27 mouse cellular contexts compared by ENCODE assay signal in genomic region chr1:132637346-132637745, GRCm38 (mm10).
DNase-seq lines count a peak whose midpoint lies in the region; ATAC-seq and TF ChIP-seq lines count a peak whose summit lies in the region.
"Had no signal": no experiment of that assay in that cellular context is flagged by ENCODE, and none has a peak within 500 bp of the region (broad histone marks: within the 10 kb centered on the region; RNA-seq: fewer than 3 reads in every experiment).

No protein-coding gene starts in this region.

- ATAC-seq in forebrain, embryonic 15.5 days (replicated peaks), result no peak
- ATAC-seq in liver, postnatal 0 days, result no peak
- ATAC-seq: hindbrain, embryonic 16.5 days; Patski had no signal

- H3K9ac ChIP-seq in forebrain, embryonic 15.5 days (replicated peaks), result no peak overlapping the region
- no peak overlapping the region for H3K9ac ChIP-seq in liver, postnatal 0 days (replicated peaks)
- H3K9ac ChIP-seq: embryonic facial prominence, embryonic 13.5 days; limb, embryonic 12.5 days; liver, embryonic 15.5 days; lung, embryonic 15.5 days had no signal

- DNase-seq in cerebellum, postnatal 25 days, result peak; percentile 61
- DNase-seq in cerebellum, postnatal 36 days, result no peak
- no peak for DNase-seq in left cerebral cortex, adult 2 months (ENCODE audit: extremely low spot score in 1 of 2, low spot score in 2 of 2)
- no peak for DNase-seq in left cerebral cortex, postnatal 36 days (ENCODE audit: low spot score in 2 of 2)
- DNase-seq in brain, embryonic 14.5 days (ENCODE audit: low read depth), result peak; percentile 50
- DNase-seq in lung, postnatal 25 days (ENCODE audit: low spot score), result no peak
- no peak for DNase-seq in liver, postnatal 0 days
- DNase-seq: adrenal gland, postnatal 10 days; gastrocnemius, postnatal 25 days; heart, adult 18-20 months; heart, postnatal 36 days; kidney, adult 18-20 months; lung, postnatal 36 days; midbrain, embryonic 14.5 days; right cerebral cortex, adult 18-20 months; spleen, adult 18-20 months; thymus, postnatal 14 days had no signal

- no peak for TF ChIP-seq POLR2A in brain, embryonic 14.5 days (IDR thresholded peaks at IDR 0.05; ENCODE audit: borderline replicate concordance, extremely low read depth, insufficient read depth, insufficient read length, poor library complexity, severe bottlenecking)

- peaks cover 50% of the 10 kb centered on the region for H3K4me1 ChIP-seq in forebrain, embryonic 15.5 days
- no peaks in the 10 kb centered on the region for H3K4me1 ChIP-seq in liver, postnatal 0 days (ENCODE audit: insufficient read depth)
- H3K4me1 ChIP-seq: limb, embryonic 12.5 days; liver, embryonic 15.5 days; lung, embryonic 15.5 days; megakaryocyte, embryonic 14.5 days had no signal

- WGBS in forebrain, embryonic 15.5 days, result 69% methylated on average over 7 of the region's 7 CpGs
- WGBS in liver, postnatal 0 days (ENCODE audit: insufficient replicate concordance), result 75% methylated on average over 7 of the region's 7 CpGs

- H3K27me3 ChIP-seq in forebrain, embryonic 15.5 days, result no peaks in the 10 kb centered on the region
- no peaks in the 10 kb centered on the region for H3K27me3 ChIP-seq in liver, postnatal 0 days (ENCODE audit: insufficient read depth, low read length)
- H3K27me3 ChIP-seq: embryonic facial prominence, embryonic 13.5 days; liver, embryonic 15.5 days; lung, embryonic 15.5 days had no signal

- no peaks in the 10 kb centered on the region for H3K9me3 ChIP-seq in forebrain, embryonic 15.5 days
- no peaks in the 10 kb centered on the region for H3K9me3 ChIP-seq in liver, postnatal 0 days (ENCODE audit: low read length)
- H3K9me3 ChIP-seq: embryonic facial prominence, embryonic 13.5 days; limb, embryonic 12.5 days; liver, embryonic 15.5 days; lung, embryonic 15.5 days; megakaryocyte, embryonic 14.5 days had no signal

- peaks cover 17% of the 10 kb centered on the region for H3K36me3 ChIP-seq in forebrain, embryonic 15.5 days
- no peaks in the 10 kb centered on the region for H3K36me3 ChIP-seq in liver, postnatal 0 days (replicated peaks; ENCODE audit: insufficient read depth, low read length)
- H3K36me3 ChIP-seq: embryonic facial prominence, embryonic 13.5 days; limb, embryonic 12.5 days; liver, embryonic 15.5 days; lung, embryonic 15.5 days had no signal

- no peak overlapping the region for H3K4me2 ChIP-seq in forebrain, embryonic 15.5 days (replicated peaks)
- no peak overlapping the region for H3K4me2 ChIP-seq in liver, postnatal 0 days (ENCODE audit: low read depth, low read length)
- H3K4me2 ChIP-seq: embryonic facial prominence, embryonic 13.5 days; heart, embryonic 11.5 days; limb, embryonic 12.5 days; liver, embryonic 15.5 days; lung, embryonic 15.5 days had no signal

- no peak for TF ChIP-seq CTCF in left cerebral cortex, adult 2 months (IDR thresholded peaks at IDR 0.05)
- no peak for TF ChIP-seq CTCF in brain, embryonic 14.5 days (IDR thresholded peaks at IDR 0.05; ENCODE audit: borderline replicate concordance, extremely low read depth, insufficient read depth, insufficient read length)
- no peak for TF ChIP-seq CTCF in liver, postnatal 0 days (IDR thresholded peaks at IDR 0.05; ENCODE audit: low read depth)

- TF ChIP-seq EP300 in liver, postnatal 0 days (IDR thresholded peaks at IDR 0.05; ENCODE audit: low read depth), result no peak

- intact Hi-C loops in left cerebral cortex, adult 2 months (cut with DNase I), result no loop called here
- intact Hi-C loops in left cerebral cortex, postnatal 36 days (cut with DNase I), result no loop called here

- no peak overlapping the region for H3K4me3 ChIP-seq in left cerebral cortex, adult 2 months
- no peak overlapping the region for H3K4me3 ChIP-seq in forebrain, embryonic 15.5 days
- H3K4me3 ChIP-seq in liver, postnatal 0 days (ENCODE audit: low read depth, low read length), result no peak overlapping the region
- H3K4me3 ChIP-seq: embryonic facial prominence, embryonic 13.5 days; layer of hippocampus, adult 2 months; limb, embryonic 12.5 days; liver, embryonic 15.5 days; lung, embryonic 15.5 days; megakaryocyte, embryonic 14.5 days had no signal

- peak overlapping the region; percentile 36; the same call in 1 of the 2 replicates for H3K27ac ChIP-seq in left cerebral cortex, adult 2 months
- peak overlapping the region; percentile 28 for H3K27ac ChIP-seq in forebrain, embryonic 15.5 days (replicated peaks)
- no peak overlapping the region for H3K27ac ChIP-seq in liver, postnatal 0 days (ENCODE audit: low read depth)
- H3K27ac ChIP-seq: embryonic facial prominence, embryonic 13.5 days; limb, embryonic 12.5 days; liver, embryonic 15.5 days; lung, embryonic 15.5 days had no signal

Comparison
In these comparisons a context has a peak if more than half of its experiments do, and no peak if none do; other contexts are left out.
1. DNase-seq: peak in cerebellum, postnatal 25 days (2 of 2) and brain, embryonic 14.5 days (single experiment); none in cerebellum, postnatal 36 days (0 of 2), left cerebral cortex, adult 2 months (0 of 2), left cerebral cortex, postnatal 36 days (0 of 2), lung, postnatal 25 days (single experiment) and liver, postnatal 0 days (single experiment).